Mouse (Mus musculus) bone marrow macrophage, adult 2 months (primary cell): Measurements from ENCODE around the gene Osbp2.

Experiments used
- CTCF ChIP-seq: IDR thresholded peaks from 2 replicates; pipeline ENCODE4 v1.5.1; 2012; ENCODE audit warnings: low read depth, mild to moderate bottlenecking, low read length, moderate library complexity
- POLR2A ChIP-seq: IDR thresholded peaks from 2 replicates; pipeline ENCODE4 v1.6.1; 2012; ENCODE audit warnings: mild to moderate bottlenecking, low read depth, low read length, borderline replicate concordance

- TF ChIP-seq POLR2A: no peak
- TF ChIP-seq CTCF: no peak
These were observed 66.0 kb downstream of the Osbp2 start for GRCm38 (mm10) chr11:3797631-3798215.
